Mouse (Mus musculus): ENCODE data around the gene Mrtfb. TPM values are rescaled to one million over a fixed set of nuclear protein-coding genes. Genes with fewer than 3 reads are reported as not detected.

The Mrtfb gene
- total RNA-seq, 2 experiments from 2014 or later: 0.96 to 1.2 TPM

DNA sequence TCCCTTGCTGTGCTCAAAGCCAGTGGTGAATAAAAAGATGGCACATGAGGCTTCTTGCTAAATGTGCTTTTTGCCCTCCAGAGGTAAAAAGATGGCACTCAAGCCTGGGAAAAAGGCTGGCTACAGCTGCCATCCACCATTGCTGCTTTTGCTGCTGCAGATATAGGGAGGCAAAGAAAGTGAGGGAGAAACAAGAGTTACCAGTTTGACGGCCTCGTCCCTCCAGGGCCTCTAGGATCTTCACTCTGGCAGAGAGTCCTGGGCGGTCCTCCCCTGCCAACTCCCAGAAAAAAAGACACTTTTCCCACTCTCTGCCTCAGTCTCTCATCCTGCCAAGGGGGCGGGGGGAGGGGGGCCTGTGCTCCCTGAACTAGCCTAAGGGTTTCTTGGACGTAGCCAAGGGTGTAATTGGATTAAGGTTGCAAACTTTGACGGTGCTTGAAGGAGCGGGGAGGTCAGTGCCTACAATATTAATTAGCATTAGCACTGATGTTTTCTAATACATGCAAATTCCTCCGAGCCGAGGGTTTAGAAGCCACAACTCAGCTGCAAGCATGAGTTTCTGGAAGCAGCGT lies 197.8 kb downstream of the Mrtfb start:
- no peak for ATAC-seq (replicated peaks; ENCODE audit: low FRiP score, poor library complexity, severe bottlenecking)

DNA sequence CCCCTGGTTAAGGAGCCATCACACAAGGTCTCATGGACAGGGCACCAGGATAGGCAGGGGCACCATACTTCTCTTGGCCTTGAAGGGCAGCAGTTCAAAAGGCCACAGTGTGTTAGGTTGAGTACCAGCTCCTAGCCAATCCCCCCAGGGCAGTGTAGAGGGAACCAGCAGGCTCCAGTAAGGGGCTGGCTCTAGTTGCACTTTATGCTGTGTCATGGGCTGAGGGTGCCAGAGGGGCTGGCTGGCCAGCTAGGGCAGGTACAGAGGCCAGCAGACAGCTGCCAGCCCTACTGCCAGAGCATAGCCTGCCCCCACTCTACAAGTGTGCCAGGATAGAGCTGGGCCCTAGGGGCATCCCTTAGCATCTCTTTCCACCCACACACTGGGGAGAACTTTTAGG lies 199.3 kb downstream of the Mrtfb start:
- no peak for ATAC-seq (replicated peaks; ENCODE audit: low FRiP score, poor library complexity, severe bottlenecking)

DNA sequence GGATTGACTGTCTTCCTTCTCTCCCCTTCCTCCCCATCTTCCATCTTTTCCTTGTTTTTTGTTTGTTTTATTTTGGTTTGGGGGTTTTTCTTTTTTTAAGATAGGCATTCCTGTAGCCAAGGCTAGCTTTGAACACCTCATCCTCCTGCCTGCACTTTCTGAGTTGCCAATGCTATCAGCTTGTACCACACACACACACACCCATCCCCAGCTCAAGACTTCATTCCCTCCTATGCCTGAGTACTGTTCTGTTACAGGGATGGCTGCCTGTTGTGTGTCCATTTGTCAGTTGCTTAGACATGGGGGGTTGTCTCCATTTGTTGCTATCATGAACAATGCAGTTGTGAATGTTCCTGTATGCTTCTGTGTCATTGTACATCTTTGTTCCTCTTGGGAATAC lies 202.3 kb downstream of the Mrtfb start:
- ATAC-seq (replicated peaks; ENCODE audit: low FRiP score, poor library complexity, severe bottlenecking): no peak

DNA sequence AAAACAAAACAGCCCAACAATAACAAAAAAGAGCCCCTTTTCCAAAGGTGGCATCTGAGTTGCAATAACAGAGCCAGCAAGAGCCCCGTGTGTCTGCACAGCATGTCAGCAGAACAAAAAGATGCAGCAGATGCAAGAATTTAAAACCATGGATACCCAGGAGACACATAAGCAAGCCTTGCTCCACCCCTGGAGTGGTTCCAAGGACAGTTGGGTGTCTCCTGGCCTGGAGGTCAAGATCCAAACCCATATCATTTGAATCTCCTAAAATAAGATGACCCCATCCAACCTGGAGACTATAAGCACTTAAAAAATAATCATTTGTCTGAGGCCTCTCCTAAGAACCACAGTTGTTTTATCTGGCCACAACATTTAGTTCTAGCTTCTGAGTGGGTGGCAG lies 203.8 kb downstream of the Mrtfb start:
- no peak for ATAC-seq (replicated peaks; ENCODE audit: low FRiP score, poor library complexity, severe bottlenecking)

DNA sequence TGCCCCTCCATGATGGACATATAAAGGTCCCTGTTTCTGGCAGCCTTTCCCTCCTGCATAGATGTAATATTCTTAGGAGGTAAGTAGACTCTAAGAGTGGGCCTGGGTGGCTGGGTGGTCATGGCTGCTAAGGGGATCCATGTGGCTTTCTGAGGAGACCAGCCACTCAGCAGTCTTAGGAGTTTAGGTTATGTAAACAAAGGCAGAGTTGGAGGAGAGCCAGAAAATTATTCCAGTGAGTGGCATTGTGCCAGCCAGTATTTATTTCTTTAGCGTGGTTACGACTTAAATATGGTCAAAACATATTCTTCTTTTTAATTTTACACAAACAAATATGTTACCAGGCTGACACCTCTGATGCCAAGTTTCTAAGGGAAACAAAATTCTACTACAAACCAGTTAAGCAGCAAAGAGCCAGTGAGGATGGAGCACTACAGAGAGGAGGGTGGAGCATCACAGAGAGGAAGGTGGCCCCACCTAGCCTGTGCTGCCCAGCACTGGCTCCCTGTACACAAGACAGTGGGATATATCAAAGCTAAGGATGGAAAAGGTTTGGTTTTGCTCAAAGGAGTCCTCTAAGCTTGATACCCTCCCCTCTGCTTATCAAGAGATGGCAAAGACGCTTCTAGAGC lies 204.6 kb downstream of the Mrtfb start:
- ATAC-seq (replicated peaks; ENCODE audit: low FRiP score, poor library complexity, severe bottlenecking): no peak

DNA sequence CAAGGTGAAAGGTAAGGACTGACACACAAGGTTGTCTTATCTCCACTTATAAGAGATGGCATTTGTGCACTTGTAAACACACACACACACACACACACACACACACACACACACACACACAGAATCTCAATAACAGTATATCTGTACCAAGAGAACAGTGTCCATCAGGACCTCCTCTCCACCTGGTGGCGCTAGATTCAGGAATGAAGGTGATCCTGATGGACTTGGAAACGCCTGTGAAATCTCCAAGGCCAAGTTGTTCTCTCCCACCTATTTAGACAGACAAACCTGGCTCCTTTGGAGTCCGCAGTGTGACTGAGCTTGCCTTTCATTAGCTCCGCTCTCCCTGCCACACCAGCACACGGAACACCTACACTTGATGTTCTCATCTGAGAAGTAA lies 208.4 kb downstream of the Mrtfb start:
- no peak for ATAC-seq (replicated peaks; ENCODE audit: low FRiP score, poor library complexity, severe bottlenecking)

Other genes starting within 250 kb of the Mrtfb start
- gene Ercc4, start 146.8 kb upstream of the Mrtfb start, total RNA-seq (2015; ENCODE audit: low replicate concordance): 5.0 and 5.4 TPM in 2 replicates
- 1.0 and 1.8 TPM in 2 replicates for gene Ercc4, start 146.8 kb upstream of the Mrtfb start, total RNA-seq (2017; ENCODE audit: low replicate concordance)